Comparison of ENCODE assay signal across 8 mouse cellular contexts in genomic region chr15:76973272-76973854, GRCm38 (mm10). TPM values are rescaled to one million over a fixed set of nuclear protein-coding genes. Genes with fewer than 3 reads are reported as not detected.
DNase-seq lines count a peak whose midpoint lies in the region; ATAC-seq and TF ChIP-seq lines count a peak whose summit lies in the region.

No protein-coding gene starts in this region.

- DNase-seq in heart, adult 11 months, result peak; percentile 90
- DNase-seq in heart, adult 9 months (ENCODE audit: low spot score in 2 of 2), result no peak
- no peak for DNase-seq in hindbrain, embryonic 10.5 days (ENCODE audit: low spot score)
- DNase-seq in frontal cortex, postnatal 10 days (ENCODE audit: low spot score in 2 of 2), result no peak
- DNase-seq in left cerebral cortex, postnatal 4 days, result no peak
- DNase-seq in layer of hippocampus, adult 9-10 months (ENCODE audit: low spot score), result no peak

- H3K4me2 ChIP-seq in liver, embryonic 16.5 days (ENCODE audit: low read depth, low read length), result peak overlapping the region; percentile 60

- no peak for ATAC-seq in liver, embryonic 16.5 days (ENCODE audit: low read depth)

- no peak for TF ChIP-seq CTCF in ES-Bruce4 (IDR thresholded peaks at IDR 0.05; ENCODE audit: low read depth, low read length)

- H3K4me1 ChIP-seq in ES-Bruce4 (ENCODE audit: control insufficient read depth, insufficient read depth, low read length), result no peaks in the 10 kb centered on the region
- H3K4me1 ChIP-seq in hindbrain, embryonic 10.5 days (replicated peaks), result peaks cover 30% of the 10 kb centered on the region
- no peaks in the 10 kb centered on the region for H3K4me1 ChIP-seq in liver, embryonic 16.5 days (ENCODE audit: control insufficient read depth, low read depth, low read length)

- TF ChIP-seq POLR2A in ES-Bruce4 (IDR thresholded peaks at IDR 0.05; ENCODE audit: insufficient read depth, low read length), result no peak

- intact Hi-C loops in left cerebral cortex, postnatal 4 days (cut with DNase I), result no loop called here

- peak overlapping the region; percentile 92 for H3K9ac ChIP-seq in ES-Bruce4 (ENCODE audit: low read depth, poor library complexity, severe bottlenecking)
- H3K9ac ChIP-seq in liver, embryonic 16.5 days (ENCODE audit: low read depth, low read length), result no peak overlapping the region

- H3K27me3 ChIP-seq in ES-Bruce4 (ENCODE audit: control insufficient read depth, insufficient read depth, low read length, poor library complexity, severe bottlenecking), result no peaks in the 10 kb centered on the region
- no peaks in the 10 kb centered on the region for H3K27me3 ChIP-seq in hindbrain, embryonic 10.5 days (ENCODE audit: insufficient read depth, poor library complexity, severe bottlenecking)
- H3K27me3 ChIP-seq in liver, embryonic 16.5 days (ENCODE audit: control insufficient read depth, insufficient read depth, low read depth, low read length), result no peaks in the 10 kb centered on the region

- no peaks in the 10 kb centered on the region for H3K36me3 ChIP-seq in ES-Bruce4 (ENCODE audit: control insufficient read depth, insufficient read depth, low read length, poor library complexity, severe bottlenecking)
- H3K36me3 ChIP-seq in hindbrain, embryonic 10.5 days, result no peaks in the 10 kb centered on the region
- H3K36me3 ChIP-seq in liver, embryonic 16.5 days (ENCODE audit: control insufficient read depth, insufficient read depth), result no peaks in the 10 kb centered on the region

- H3K4me3 ChIP-seq in ES-Bruce4 (ENCODE audit: low read depth, low read length), result no peak overlapping the region
- peak overlapping the region; percentile 69 for H3K4me3 ChIP-seq in hindbrain, embryonic 10.5 days
- H3K4me3 ChIP-seq in liver, embryonic 16.5 days (ENCODE audit: low read depth, low read length), result peak overlapping the region; percentile 57; the same call in 1 of the 2 replicates

- no peaks in the 10 kb centered on the region for H3K9me3 ChIP-seq in ES-Bruce4 (replicated peaks; ENCODE audit: control insufficient read depth, insufficient read depth, low read length, poor library complexity, severe bottlenecking)
- H3K9me3 ChIP-seq in hindbrain, embryonic 10.5 days, result no peaks in the 10 kb centered on the region
- no peaks in the 10 kb centered on the region for H3K9me3 ChIP-seq in liver, embryonic 16.5 days (replicated peaks; ENCODE audit: control insufficient read depth, low read length)

- H3K27ac ChIP-seq in ES-Bruce4 (ENCODE audit: insufficient read depth, low read length), result no peak overlapping the region
- peak overlapping the region; percentile 96; the same call in 1 of the 2 replicates for H3K27ac ChIP-seq in hindbrain, embryonic 10.5 days
- no peak overlapping the region for H3K27ac ChIP-seq in liver, embryonic 16.5 days (ENCODE audit: low read length)

- 33% methylated on average over 8 of the region's 8 CpGs for WGBS in hindbrain, embryonic 10.5 days
- WGBS in liver, embryonic 16.5 days (ENCODE audit: insufficient replicate concordance), result 28% methylated on average over 8 of the region's 8 CpGs

- TF ChIP-seq EP300 in ES-Bruce4 (IDR thresholded peaks at IDR 0.05; ENCODE audit: insufficient read depth, low read depth, low read length), result no peak

RNA-seq across cellular contexts. Expression of gene 1110038F14Rik, which starts 25.1 kb away (rescaled TPM):
- 27.5 and 27.8 TPM in 2 replicates for polyA plus RNA-seq in ES-Bruce4 (2011; ENCODE audit: insufficient read depth, insufficient read length, low read depth, missing spikeins)
- 80.6 and 81.1 TPM in 2 replicates for polyA plus RNA-seq in hindbrain, embryonic 10.5 days (2016; fragmentation: Nextera tagmentation; extraction: Ambion mirVana)
- polyA plus RNA-seq in liver, embryonic 16.5 days (2015; fragmentation: Nextera tagmentation; extraction: Ambion mirVana), result 17.2 and 17.8 TPM in 2 replicates
- 10 to 100 TPM; 24.4 to 24.5 TPM for total RNA-seq in left cerebral cortex, postnatal 4 days (2021)

RNA-seq across cellular contexts. Expression of gene Zfp647, which starts 48.1 kb away (rescaled TPM):
- 6.7 and 7.4 TPM in 2 replicates for polyA plus RNA-seq in ES-Bruce4 (2011; ENCODE audit: insufficient read depth, insufficient read length, low read depth, missing spikeins)
- polyA plus RNA-seq in hindbrain, embryonic 10.5 days (2016; fragmentation: Nextera tagmentation; extraction: Ambion mirVana), result 30.3 and 32.6 TPM in 2 replicates
- 0.80 and 0.90 TPM in 2 replicates for polyA plus RNA-seq in liver, embryonic 16.5 days (2015; fragmentation: Nextera tagmentation; extraction: Ambion mirVana)
- 10 to 100 TPM; 24.5 to 25.2 TPM for total RNA-seq in left cerebral cortex, postnatal 4 days (2021)
